Mouse (Mus musculus) liver, postnatal 0 days (tissue): ENCODE results near the gene Prss46. TPM values are rescaled to one million over a fixed set of nuclear protein-coding genes. Genes with fewer than 3 reads are reported as not detected.
A peak's percentile ranks its signal among the peaks of the same experiment; 100 is the strongest.

ENCODE experiments used
- ATAC-seq: fragments of 200-750 bp; cut with Nextera tagmentation; 2 replicates; pipeline ENCODE4 v1.8.0; 2017; ENCODE audit warnings: mild to moderate bottlenecking, moderate library complexity
- DNase-seq: peaks from one replicate; pipeline ENCODE4 v3.0.0-alpha.2; 2016
- H3K27ac ChIP-seq: fragments of 300-500 bp; sonication (generic); 2 replicates; pipeline ENCODE4 v1.5.1; 2014; ENCODE audit warnings: antibody characterized with exemption, moderate library complexity, mild to moderate bottlenecking, low read depth
- H3K27me3 ChIP-seq: fragments of 300-500 bp; sonication (generic); 2 replicates; pipeline ENCODE4 v1.6.1; 2014; ENCODE audit warnings: low read length, control low read depth, mixed read lengths; ENCODE audit not compliant: insufficient read depth
- H3K36me3 ChIP-seq: fragments of 300-500 bp; sonication (generic); replicated peaks from 2 replicates; pipeline ENCODE4 v1.6.1; 2014; ENCODE audit warnings: mild to moderate bottlenecking, control low read depth, low read length, moderate library complexity, mixed read lengths; ENCODE audit not compliant: insufficient read depth
- H3K4me1 ChIP-seq: fragments of 300-500 bp; sonication (generic); 2 replicates; pipeline ENCODE4 v1.6.1; 2014; ENCODE audit warnings: antibody characterized with exemption, mild to moderate bottlenecking, control low read depth; ENCODE audit not compliant: insufficient read depth
- H3K4me2 ChIP-seq: fragments of 300-500 bp; sonication (generic); 2 replicates; pipeline ENCODE4 v1.6.1; 2014; ENCODE audit warnings: low read depth, mild to moderate bottlenecking, low read length, moderate library complexity, mixed read lengths
- H3K4me3 ChIP-seq: fragments of 300-500 bp; sonication (generic); 2 replicates; pipeline ENCODE4 v1.5.1; 2014; ENCODE audit warnings: low read depth, low read length
- H3K9ac ChIP-seq: fragments of 300-500 bp; sonication (generic); replicated peaks from 2 replicates; pipeline ENCODE4 v1.6.1; 2014; ENCODE audit warnings: mild to moderate bottlenecking, moderate library complexity
- H3K9me3 ChIP-seq: fragments of 300-500 bp; sonication (generic); 2 replicates; pipeline ENCODE4 v1.6.1; 2016; ENCODE audit warnings: mild to moderate bottlenecking, control low read depth, low read length, mixed read lengths
- CTCF ChIP-seq: sonication (generic); IDR thresholded peaks from 2 replicates; pipeline ENCODE4 v1.5.1; 2016; ENCODE audit warnings: antibody characterized with exemption, low read depth
- EP300 ChIP-seq: IDR thresholded peaks from 2 replicates; pipeline ENCODE4 v1.6.1; 2016; ENCODE audit warnings: antibody characterized with exemption, low read depth, mild to moderate bottlenecking
- WGBS: fragments of 180-500 bp; shearing (Covaris S2); extraction: QIAGEN DNeasy Blood & Tissue Kit; methylation state at CpG from one replicate; pipeline ENCODE4 v1.1.7; 2014; ENCODE audit not compliant: insufficient replicate concordance; 5-methylcytosine and 5-hydroxymethylcytosine counted together
- polyA plus RNA-seq: library from polyadenylated mRNA; unstranded; fragments of >200 nt; fragmentation: Nextera tagmentation; extraction: Ambion mirVana; gene quantifications from 2 replicates; pipeline ENCODE4 v1.2.1, GENCODE M21; 2015

Gene Prss46
- polyA plus RNA-seq: not detected in 2 replicates

GRCm38 (mm10) chr9:110844206-110844605, at the start of gene Prss46:
Gene Prss46, plus strand, starts transcription at chr9:110844506.
- Histone ChIP-seq H3K9me3 (no peaks in the 10 kb centered on the region), H3K36me3 (no peaks in the 10 kb centered on the region), H3K4me3 (no peak within 1 kb of the TSS), H3K4me1 (peaks cover 9% of the 10 kb centered on the region), H3K9ac (no peak within 1 kb of the TSS), H3K4me2 (no peak within 1 kb of the TSS), H3K27ac (no peak within 1 kb of the TSS), H3K27me3 (no peaks in the 10 kb centered on the region)
- ATAC-seq: no peak
- DNase-seq: no peak
- TF ChIP-seq EP300 (no peak), CTCF (no peak)
- 70% methylated on average over 10 of the region's 10 CpGs for WGBS

- WGBS: 72% methylated on average over 10 of the region's 10 CpGs
- TF ChIP-seq CTCF: no peak
- TF ChIP-seq EP300: no peak
- no peaks in the 10 kb centered on the region for H3K36me3 ChIP-seq
- no peak for ATAC-seq
- H3K4me2 ChIP-seq: no peak overlapping the region
- no peak overlapping the region for H3K27ac ChIP-seq
- 0 out of 2 replicates have a peak, but pooled peaks cover 2% of the 10 kb centered on the region for H3K4me1 ChIP-seq
- no peaks in the 10 kb centered on the region for H3K27me3 ChIP-seq
- peak; percentile 30 for DNase-seq
- no peak overlapping the region for H3K4me3 ChIP-seq
- H3K9ac ChIP-seq: no peak overlapping the region
- H3K9me3 ChIP-seq: no peaks in the 10 kb centered on the region
These were observed 47.3 kb upstream of the Prss46 start for GRCm38 (mm10) chr9:110797013-110797412.

DNA sequence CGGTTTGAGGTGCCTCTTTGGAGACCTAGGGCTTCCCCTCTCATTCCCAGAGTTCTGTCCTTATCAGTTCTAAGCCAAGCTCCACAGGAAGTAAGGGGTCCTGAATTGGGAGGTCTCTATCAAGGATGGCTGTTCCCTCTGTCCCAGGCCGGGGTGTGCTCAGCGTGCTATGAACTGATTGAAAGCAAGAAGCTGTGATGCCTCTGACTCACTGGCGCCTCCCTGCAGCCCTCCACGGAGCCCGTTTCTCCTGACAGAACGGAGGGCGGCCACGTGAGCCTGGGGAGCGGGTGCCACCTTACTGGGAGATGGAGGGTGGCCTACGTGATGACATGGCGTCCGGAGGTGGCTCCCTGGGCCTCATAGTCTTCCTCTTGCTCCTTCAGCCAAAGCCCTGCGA, 46.4 kb upstream of the Prss46 start, which contains the start of gene Prss42:
Gene Prss42 (plus strand): TSS at position 301 of the 400 bp plus-strand sequence.
- ATAC-seq: no peak
- no peak within 1 kb of the TSS for H3K9ac ChIP-seq
- no peaks in the 10 kb centered on the region for H3K27me3 ChIP-seq
- no peaks in the 10 kb centered on the region for H3K9me3 ChIP-seq
- H3K27ac ChIP-seq: no peak within 1 kb of the TSS
- H3K36me3 ChIP-seq: no peaks in the 10 kb centered on the region
- H3K4me2 ChIP-seq: no peak within 1 kb of the TSS
- H3K4me3 ChIP-seq: no peak within 1 kb of the TSS
- no peak for DNase-seq
- WGBS: 77% methylated on average over 14 of the region's 14 CpGs
- H3K4me1 ChIP-seq: 0 out of 2 replicates have a peak, but pooled peaks cover 2% of the 10 kb centered on the region
- no peak for TF ChIP-seq EP300
- no peak for TF ChIP-seq CTCF

- Histone ChIP-seq H3K4me2 (no peak overlapping the region), H3K27me3 (no peaks in the 10 kb centered on the region), H3K9ac (no peak overlapping the region), H3K9me3 (no peaks in the 10 kb centered on the region), H3K4me3 (no peak overlapping the region), H3K36me3 (no peaks in the 10 kb centered on the region), H3K27ac (no peak overlapping the region), H3K4me1 (0 out of 2 replicates have a peak, but pooled peaks cover 2% of the 10 kb centered on the region)
- TF ChIP-seq CTCF: no peak
- no peak for TF ChIP-seq EP300
- WGBS: 81% methylated on average over 8 of the region's 8 CpGs
- ATAC-seq (no peak), DNase-seq (no peak)
These were observed 43.3 kb upstream of the Prss46 start for GRCm38 (mm10) chr9:110800834-110801479.

DNA sequence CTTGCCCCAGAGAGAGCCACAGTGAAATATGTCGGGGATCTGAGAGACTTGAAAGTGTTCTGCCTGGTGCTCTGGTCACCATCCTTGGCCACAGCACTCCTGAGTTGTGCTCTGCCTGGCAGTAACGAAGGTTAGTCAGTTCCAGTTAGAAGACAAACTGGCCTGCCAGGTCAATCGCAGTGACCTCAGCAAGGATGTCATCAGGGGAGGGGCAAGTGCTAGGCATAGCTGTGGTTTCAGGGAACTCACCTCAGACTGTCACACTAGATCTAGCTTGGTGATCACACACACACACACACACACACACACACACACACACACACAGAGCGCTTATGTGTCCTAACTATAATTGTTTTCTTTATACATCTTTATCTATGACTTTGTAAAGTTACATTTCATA, 41.0 kb upstream of the Prss46 start:
- Histone ChIP-seq H3K4me1 (0 out of 2 replicates have a peak, but pooled peaks cover 2% of the 10 kb centered on the region), H3K27me3 (no peaks in the 10 kb centered on the region), H3K4me3 (no peak overlapping the region), H3K27ac (no peak overlapping the region), H3K9ac (no peak overlapping the region), H3K4me2 (no peak overlapping the region), H3K9me3 (no peaks in the 10 kb centered on the region), H3K36me3 (no peaks in the 10 kb centered on the region)
- ATAC-seq: no peak
- 62% methylated on average over 4 of the region's 4 CpGs for whole genome bisulfite sequencing
- TF ChIP-seq EP300 (no peak), CTCF (no peak)
- no peak for DNase-seq

DNA sequence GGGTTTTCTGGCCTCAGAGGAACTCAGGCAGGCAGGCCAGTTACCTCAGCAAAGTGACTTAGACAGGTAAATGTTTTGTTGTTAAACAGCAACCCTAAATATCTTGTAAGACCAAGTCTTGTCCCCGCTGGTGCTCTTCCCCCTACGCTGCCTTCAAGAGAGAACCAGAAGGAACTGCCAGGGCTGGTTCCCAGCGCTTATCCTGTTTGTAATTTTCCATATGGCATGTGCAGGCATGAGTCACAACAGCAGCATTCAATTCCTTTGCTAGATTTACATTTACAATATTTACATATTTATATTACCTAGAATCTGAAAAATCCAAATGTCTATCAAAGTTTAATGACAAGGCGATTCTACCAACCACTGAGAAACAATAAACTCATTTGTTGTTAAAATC, 34.3 kb upstream of the Prss46 start:
- ATAC-seq: no peak
- Histone ChIP-seq H3K36me3 (no peaks in the 10 kb centered on the region), H3K9me3 (no peaks in the 10 kb centered on the region)

More for the DNA sequence above, 34.3 kb upstream of the Prss46 start:
- TF ChIP-seq CTCF (no peak), EP300 (no peak)
- no peak overlapping the region for H3K27ac ChIP-seq
- no peak overlapping the region for H3K4me2 ChIP-seq
- no peak for DNase-seq
- no peak overlapping the region for H3K4me3 ChIP-seq
- no peak overlapping the region for H3K9ac ChIP-seq
- no peaks in the 10 kb centered on the region for H3K27me3 ChIP-seq
- H3K4me1 ChIP-seq: no peaks in the 10 kb centered on the region
- 72% methylated on average over 4 of the region's 4 CpGs for WGBS
